Mouse (Mus musculus) MEL (cell line): ENCODE measurements around the gene Gm49661. TPM values are rescaled to one million over a fixed set of nuclear protein-coding genes. Genes with fewer than 3 reads are reported as not detected.
A peak's percentile ranks its signal among the peaks of the same experiment; 100 is the strongest.

Experiments used
- DNase-seq: peaks from one replicate; pipeline ENCODE4 v3.0.0; 2011; ENCODE audit warnings: low read depth, low spot score
- H3K27ac ChIP-seq: 2 replicates; pipeline ENCODE4 v1.5.1; 2012; ENCODE audit warnings: low read depth, mild to moderate bottlenecking, control low read depth, low read length, moderate library complexity; ENCODE audit not compliant: control insufficient read depth
- H3K27me3 ChIP-seq, 2 experiments: fragments of 150-350 bp in 1 of 2; sonication (generic) in 1 of 2; 2 replicates each; pipeline ENCODE4 v1.6.1; 2012; ENCODE audit warnings: low read length in 2 of 2, mild to moderate bottlenecking in 2 of 2, improper control_type of control experiment in 1 of 2, moderate library complexity in 1 of 2; ENCODE audit not compliant: insufficient read depth in 2 of 2, control insufficient read depth in 1 of 2
- H3K36me3 ChIP-seq, 2 experiments: 2 replicates each; pipeline ENCODE4 v1.6.1; 2012 to 2014; ENCODE audit warnings: low read length in 2 of 2, improper control_type of control experiment in 1 of 2, inconsistent platforms in 1 of 2, mild to moderate bottlenecking in 1 of 2; ENCODE audit not compliant: insufficient read depth in 2 of 2, control insufficient read depth in 1 of 2
- H3K4me1 ChIP-seq, 2 experiments: fragments of 150-350 bp in 1 of 2; sonication (generic) in 1 of 2; 2 replicates each; pipeline ENCODE4 v1.6.1; 2012; ENCODE audit warnings: low read length in 2 of 2, improper control_type of control experiment in 1 of 2, mild to moderate bottlenecking in 1 of 2; ENCODE audit not compliant: insufficient read depth in 2 of 2, control insufficient read depth in 1 of 2
- H3K4me3 ChIP-seq, 2 experiments: fragments of 150-350 bp in 1 of 2; sonication (generic) in 1 of 2; 2 replicates each; pipeline ENCODE4 v1.5.1; 2012; ENCODE audit warnings: low read depth in 2 of 2, low read length in 2 of 2, mild to moderate bottlenecking in 2 of 2, moderate library complexity in 2 of 2, control low read depth in 1 of 2, improper control_type of control experiment in 1 of 2; ENCODE audit not compliant: control insufficient read depth in 1 of 2, insufficient read depth in 1 of 2
- H3K79me2 ChIP-seq: 2 replicates; pipeline ENCODE4 v1.6.1; 2012; ENCODE audit warnings: mild to moderate bottlenecking, low read length, moderate library complexity; ENCODE audit not compliant: control insufficient read depth, poor library complexity, insufficient read depth
- H3K9ac ChIP-seq: 2 replicates; pipeline ENCODE4 v1.6.1; 2012; ENCODE audit warnings: low read depth, mild to moderate bottlenecking, control low read depth, low read length, moderate library complexity; ENCODE audit not compliant: control insufficient read depth, poor library complexity, severe bottlenecking
- H3K9me3 ChIP-seq: fragments of 150-350 bp; sonication (generic); replicated peaks from 2 replicates; pipeline ENCODE4 v1.6.1; 2012; ENCODE audit warnings: mild to moderate bottlenecking, low read length, improper control_type of control experiment, moderate library complexity; ENCODE audit not compliant: insufficient read depth
- BHLHE40 ChIP-seq: IDR thresholded peaks from 2 replicates; pipeline ENCODE4 v1.6.1; 2012; ENCODE audit warnings: low read depth, mild to moderate bottlenecking, inconsistent platforms, low read length, improper control_type of control experiment, borderline replicate concordance
- CHD1 ChIP-seq: IDR thresholded peaks from 2 replicates; pipeline ENCODE4 v1.6.1; 2012; ENCODE audit warnings: low read depth, mild to moderate bottlenecking, inconsistent platforms, low read length, improper control_type of control experiment
- E2F4 ChIP-seq: IDR thresholded peaks from 2 replicates; pipeline ENCODE4 v1.6.1; 2011; ENCODE audit warnings: low read depth, low read length, improper control_type of control experiment, borderline replicate concordance
- ELF1 ChIP-seq: IDR thresholded peaks from 2 replicates; pipeline ENCODE4 v1.6.1; 2014; ENCODE audit warnings: low read depth, mild to moderate bottlenecking, inconsistent platforms, low read length, improper control_type of control experiment, moderate library complexity
- HCFC1 ChIP-seq: IDR thresholded peaks from 2 replicates; pipeline ENCODE4 v1.6.1; 2012; ENCODE audit warnings: low read depth, mild to moderate bottlenecking, inconsistent platforms, low read length, improper control_type of control experiment, moderate library complexity
- JUND ChIP-seq: IDR thresholded peaks from 2 replicates; pipeline ENCODE4 v1.6.1; 2011; ENCODE audit warnings: low read depth, mild to moderate bottlenecking, improper control_type of control experiment, low read length
- KAT2A ChIP-seq: conservative IDR thresholded peaks from 2 replicates; pipeline ENCODE4 v1.6.1; 2012; ENCODE audit warnings: low read depth, low read length, improper control_type of control experiment, inconsistent platforms
- MAFK ChIP-seq: IDR thresholded peaks from 2 replicates; pipeline ENCODE4 v1.6.1; 2011; ENCODE audit warnings: low read depth, mild to moderate bottlenecking, low read length, improper control_type of control experiment, borderline replicate concordance
- MAX ChIP-seq: IDR thresholded peaks from 2 replicates; pipeline ENCODE4 v1.6.1; 2011; ENCODE audit warnings: low read length, improper control_type of control experiment
- MYC ChIP-seq: IDR thresholded peaks from 2 replicates; pipeline ENCODE4 v1.6.1; 2011; ENCODE audit warnings: low read depth, mild to moderate bottlenecking, low read length, improper control_type of control experiment, moderate library complexity
- NRF1 ChIP-seq: IDR thresholded peaks from 2 replicates; pipeline ENCODE4 v1.6.1; 2014; ENCODE audit warnings: low read depth, mild to moderate bottlenecking, inconsistent platforms, low read length, improper control_type of control experiment, moderate library complexity; ENCODE audit not compliant: poor library complexity, insufficient read depth, severe bottlenecking
- POLR2AphosphoS5 ChIP-seq: IDR thresholded peaks from 2 replicates; pipeline ENCODE4 v1.6.1; 2012; ENCODE audit warnings: low read depth, borderline replicate concordance, mild to moderate bottlenecking, inconsistent platforms, low read length, moderate library complexity, mixed read lengths
- TAL1 ChIP-seq: IDR thresholded peaks from 2 replicates; pipeline ENCODE4 v1.6.1; 2012; ENCODE audit warnings: mild to moderate bottlenecking, inconsistent platforms, low read length, moderate library complexity, mixed read lengths
- TCF12 ChIP-seq: IDR thresholded peaks from 2 replicates; pipeline ENCODE4 v1.6.1; 2014; ENCODE audit warnings: low read depth, mild to moderate bottlenecking, inconsistent platforms, low read length, improper control_type of control experiment, moderate library complexity
- USF1 ChIP-seq: IDR thresholded peaks from 2 replicates; pipeline ENCODE4 v1.6.1; 2014; ENCODE audit warnings: low read depth, mild to moderate bottlenecking, inconsistent platforms, low read length, improper control_type of control experiment, moderate library complexity
- ZMIZ1 ChIP-seq: IDR thresholded peaks from 2 replicates; pipeline ENCODE4 v1.6.1; 2012; ENCODE audit warnings: low read depth, mild to moderate bottlenecking, inconsistent platforms, low read length, improper control_type of control experiment, moderate library complexity
- polyA plus RNA-seq, 2 experiments: library from polyadenylated mRNA; stranded (reverse) in 1 of 2; unstranded in 1 of 2; fragments of >175 nt in 1 of 2; fragments of >200 nt in 1 of 2; gene quantifications; 2 replicates each; pipeline versions ENCODE4 v1.2.1 to v1.2.4; 2012; ENCODE audit warnings: low replicate concordance in 2 of 2, low read depth in 1 of 2; ENCODE audit not compliant: insufficient read length in 2 of 2, insufficient read depth in 1 of 2, missing spikeins in 1 of 2
- total RNA-seq: library from RNA; depleted of rRNA; stranded (reverse); fragments of 300-350 nt; gene quantifications from 2 replicates; pipeline ENCODE4 v1.2.3, GENCODE M21; 2012

The Gm49661 gene
- total and polyA plus RNA-seq, 3 experiments: 4.7 TPM; not detected in 2

DNA sequence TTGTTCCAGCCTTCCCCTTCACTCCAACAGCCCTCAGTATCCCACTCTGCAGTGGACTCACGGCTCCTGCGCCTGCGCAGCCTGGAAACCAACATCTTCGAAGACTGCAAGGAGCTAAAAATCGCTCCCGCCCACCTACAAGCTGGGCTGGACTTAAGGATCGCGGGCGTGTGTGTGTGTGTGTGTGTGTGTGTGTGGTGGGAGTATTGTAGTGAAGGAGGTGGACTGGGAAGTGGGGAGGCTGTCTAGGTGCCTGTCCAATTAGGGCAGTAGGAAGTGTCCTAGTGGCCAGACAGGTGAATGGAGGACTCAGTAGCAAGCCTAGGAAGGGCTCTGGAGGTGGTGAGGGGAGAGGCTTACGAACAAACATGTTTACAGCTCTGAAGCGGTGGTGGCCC, 24.0 kb downstream of the Gm49661 start:
- Histone ChIP-seq H3K79me2 (no peaks in the 10 kb centered on the region), H3K27ac (no peak overlapping the region), H3K4me3 (no peak overlapping the region), H3K9me3 (no peaks in the 10 kb centered on the region), H3K9ac (no peak overlapping the region), H3K36me3 (no peaks in the 10 kb centered on the region), H3K27me3 (peaks cover 0 to 4% of the 10 kb centered on the region in 2 experiments), H3K4me1 (no peaks in the 10 kb centered on the region; a peak in 1 of 4 replicates)
- no peak for DNase-seq
- peak; percentile 64 for TF ChIP-seq NRF1
- no peak for TF ChIP-seq TAL1

DNA sequence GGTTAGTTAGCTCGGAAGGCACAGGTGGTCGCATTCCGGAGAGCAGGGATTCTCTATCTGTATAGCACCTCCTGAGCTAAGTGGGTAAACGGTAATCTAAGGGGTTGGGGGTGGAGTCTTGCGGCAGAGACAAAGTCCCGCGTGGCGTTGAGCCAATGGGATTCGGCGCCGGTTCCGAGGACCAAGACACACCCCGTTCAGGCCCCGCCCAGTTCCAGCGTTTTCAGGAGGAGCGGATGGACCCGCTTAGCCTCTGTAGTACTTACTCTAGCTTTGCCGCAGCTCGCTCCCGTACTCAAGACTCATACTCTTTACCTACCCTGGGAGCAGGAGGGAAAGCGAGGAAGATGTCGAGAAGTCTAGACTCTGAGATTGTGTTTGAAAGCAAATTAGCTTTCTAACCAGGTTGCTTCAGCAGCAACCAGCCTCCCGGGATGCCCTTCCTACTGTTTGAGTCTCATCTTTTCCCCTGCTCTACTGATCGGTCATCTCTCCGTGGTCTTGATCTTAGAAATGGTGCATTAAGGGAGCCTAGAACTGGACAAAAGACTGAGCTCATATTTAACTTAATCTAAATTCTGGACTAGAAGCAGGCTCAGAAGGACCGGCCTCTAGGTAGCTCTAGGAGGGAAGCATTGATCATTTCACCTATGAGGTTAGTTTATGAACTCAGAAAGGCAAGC, 24.6 kb downstream of the Gm49661 start:
- H3K4me1 ChIP-seq: no peaks in the 10 kb centered on the region; a peak in 1 of 4 replicates
- peaks cover 0 to 4% of the 10 kb centered on the region in 2 experiments for H3K27me3 ChIP-seq
- TF ChIP-seq E2F4 (no peak), MAFK (no peak), JUND (no peak), ZMIZ1 (no peak), POLR2AphosphoS5 (no peak), NRF1 (no peak), MAX (no peak), USF1 (no peak), CHD1 (no peak), ELF1 (no peak), MYC (no peak), TCF12 (no peak), BHLHE40 (no peak), KAT2A (no peak), HCFC1 (no peak)
- H3K79me2 ChIP-seq: no peaks in the 10 kb centered on the region
- peak overlapping the region in 1 of 2 experiments; percentile 3; a peak in 1 of 4 replicates for H3K4me3 ChIP-seq
- H3K36me3 ChIP-seq: no peaks in the 10 kb centered on the region
- no peak overlapping the region for H3K27ac ChIP-seq
- H3K9me3 ChIP-seq: no peaks in the 10 kb centered on the region
- DNase-seq: peak; percentile 84
- H3K9ac ChIP-seq: no peak overlapping the region
